Mouse (Mus musculus): ENCODE data around the gene Olfr153. TPM values are rescaled to one million over a fixed set of nuclear protein-coding genes. Genes with fewer than 3 reads are reported as not detected.

Olfr153 gene
- polyA plus RNA-seq (2017; shearing (Covaris generic)), result not detected

DNA sequence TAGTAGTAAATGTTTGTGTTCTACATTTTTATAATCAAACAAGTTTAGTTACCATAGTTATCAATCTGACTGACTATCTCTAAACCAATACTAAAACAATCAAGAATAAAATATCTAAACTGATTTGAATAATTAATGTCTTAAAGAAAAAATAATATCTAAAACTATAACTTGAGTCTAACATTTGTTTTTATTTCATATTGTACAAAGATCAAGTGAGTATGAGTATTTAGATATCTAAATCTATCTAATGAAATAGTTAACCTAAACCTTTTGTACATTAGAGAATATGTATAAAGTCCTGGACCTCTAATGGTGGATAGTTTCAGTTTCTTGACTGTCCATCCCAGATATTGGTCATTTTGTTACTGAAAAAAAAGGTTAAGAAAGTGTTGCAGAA is at the start of gene Olfr153:
TSS of gene Olfr153 (plus strand) at position 301 of the 400 bp plus-strand sequence.

DNA sequence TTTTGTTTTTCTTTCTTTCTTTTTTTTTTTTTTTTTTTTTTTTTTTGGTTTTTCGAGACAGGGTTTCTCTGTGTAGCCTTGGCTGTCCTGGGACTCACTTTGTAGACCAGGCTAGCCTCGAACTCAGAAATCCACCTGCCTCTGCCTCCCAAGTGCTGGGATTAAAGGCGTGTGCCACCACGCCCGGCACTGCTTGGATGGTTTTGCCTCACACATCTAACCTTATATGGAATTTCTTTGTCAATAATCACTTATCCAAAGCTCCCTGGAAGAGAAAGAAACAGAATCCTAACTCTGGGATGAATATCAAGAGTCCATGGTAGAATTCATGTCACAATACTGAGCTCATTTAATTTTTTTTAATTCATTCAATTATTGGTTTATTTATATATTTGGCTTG is 34.6 kb upstream of the Olfr153 start, which contains the start of gene Pramel7:
TSS of gene Pramel7 (minus strand) at position 101 of the 400 bp plus-strand sequence.

GRCm38 (mm10) chr2:87506265-87506664 is 25.3 kb upstream of the Olfr153 start, which contains the start of gene Pramel6:
Gene Pramel6, plus strand, starts transcription at chr2:87506565.

GRCm38 (mm10) chr2:87545442-87545841 is 13.8 kb downstream of the Olfr153 start, which contains the start of gene Olfr1128:
Gene Olfr1128, minus strand, starts transcription at chr2:87545542.

GRCm38 (mm10) chr2:87573602-87574001 is 42.0 kb downstream of the Olfr153 start, which contains the start of gene Olfr1129:
Gene Olfr1129, plus strand, starts transcription at chr2:87573902.

Other genes starting within 250 kb of the Olfr153 start
- not detected for gene Olfr1118, start 224.2 kb upstream of the Olfr153 start, polyA plus RNA-seq (2017; shearing (Covaris generic))
- not detected for gene Olfr1120, start 177.0 kb upstream of the Olfr153 start, polyA plus RNA-seq (2017; shearing (Covaris generic))
- gene Olfr1121, start 161.9 kb upstream of the Olfr153 start, polyA plus RNA-seq (2017; shearing (Covaris generic)), result not detected
- not detected for gene Olfr1122, start 145.9 kb upstream of the Olfr153 start, polyA plus RNA-seq (2017; shearing (Covaris generic))
- not detected for gene Olfr1123, start 115.2 kb upstream of the Olfr153 start, polyA plus RNA-seq (2017; shearing (Covaris generic))
- not detected for gene Olfr1124, start 101.5 kb upstream of the Olfr153 start, polyA plus RNA-seq (2017; shearing (Covaris generic))
- gene Olfr1126, start 77.8 kb upstream of the Olfr153 start, polyA plus RNA-seq (2017; shearing (Covaris generic)), result not detected
- not detected for gene Pramel7, start 34.7 kb upstream of the Olfr153 start, polyA plus RNA-seq (2017; shearing (Covaris generic))
- not detected for gene Pramel6, start 25.2 kb upstream of the Olfr153 start, polyA plus RNA-seq (2017; shearing (Covaris generic))
- not detected for gene Olfr1128, start 13.7 kb downstream of the Olfr153 start, polyA plus RNA-seq (2017; shearing (Covaris generic))
- gene Olfr1129, start 42.1 kb downstream of the Olfr153 start, polyA plus RNA-seq (2017; shearing (Covaris generic)), result not detected
- not detected for gene Olfr1130, start 74.4 kb downstream of the Olfr153 start, polyA plus RNA-seq (2017; shearing (Covaris generic))
- not detected for gene Olfr1131, start 95.3 kb downstream of the Olfr153 start, polyA plus RNA-seq (2017; shearing (Covaris generic))
- gene Olfr1132, start 105.7 kb downstream of the Olfr153 start, polyA plus RNA-seq (2017; shearing (Covaris generic)), result not detected
- not detected for gene Olfr1133, start 115.6 kb downstream of the Olfr153 start, polyA plus RNA-seq (2017; shearing (Covaris generic))
- gene Olfr1134, start 126.7 kb downstream of the Olfr153 start, polyA plus RNA-seq (2017; shearing (Covaris generic)), result not detected
- not detected for gene Olfr1135, start 141.9 kb downstream of the Olfr153 start, polyA plus RNA-seq (2017; shearing (Covaris generic))
- gene Olfr1136, start 162.2 kb downstream of the Olfr153 start, polyA plus RNA-seq (2017; shearing (Covaris generic)), result not detected
- not detected for gene Olfr1137, start 181.4 kb downstream of the Olfr153 start, polyA plus RNA-seq (2017; shearing (Covaris generic))
- not detected for gene Olfr1138, start 208.2 kb downstream of the Olfr153 start, polyA plus RNA-seq (2017; shearing (Covaris generic))
- not detected for gene Olfr1140, start 212.0 kb downstream of the Olfr153 start, polyA plus RNA-seq (2017; shearing (Covaris generic))
- gene Olfr1141, start 222.2 kb downstream of the Olfr153 start, polyA plus RNA-seq (2017; shearing (Covaris generic)), result not detected
- not detected for gene Olfr152, start 247.7 kb downstream of the Olfr153 start, polyA plus RNA-seq (2017; shearing (Covaris generic))